ENCODE assay signal across 13 mouse cellular contexts in the genomic region with DNA sequence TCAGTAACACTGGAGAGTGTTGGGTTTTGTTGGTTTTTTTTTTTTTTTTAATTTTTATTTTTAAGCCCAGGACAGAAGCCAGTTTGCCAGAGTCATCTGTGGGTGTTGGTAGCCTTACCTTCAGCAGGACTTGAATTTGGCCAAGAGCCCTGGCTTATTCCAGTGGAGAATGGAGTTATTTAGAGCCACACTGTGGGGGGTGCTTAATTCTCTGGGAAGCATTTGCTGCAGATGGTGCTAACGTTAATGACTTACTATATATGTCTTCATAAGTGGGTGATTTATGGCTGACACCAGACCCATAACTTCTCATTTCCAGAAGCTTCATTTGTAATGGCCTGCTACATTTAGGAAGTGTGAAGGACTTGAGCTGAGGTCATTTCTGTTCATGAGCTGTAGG. TPM values are rescaled to one million over a fixed set of nuclear protein-coding genes. Genes with fewer than 3 reads are reported as not detected.
A peak's percentile ranks its signal among the peaks of the same experiment; 100 is the strongest.
DNase-seq lines count a peak whose midpoint lies in the region; ATAC-seq lines count a peak whose summit lies in the region.
"Had no signal": no experiment of that assay in that cellular context is flagged by ENCODE, and none has a peak within 500 bp of the region (broad histone marks: within the 10 kb centered on the region; RNA-seq: fewer than 3 reads in every experiment).

No protein-coding gene starts in this region.

- DNase-seq in layer of hippocampus, adult 9-11 months = peak; percentile 65
- DNase-seq in layer of hippocampus, postnatal 10 days (ENCODE audit: low spot score in 2 of 2) = no peak
- DNase-seq in right cerebral cortex, adult 2 months (ENCODE audit: low spot score in 2 of 2) = peak; percentile 49 to 60
- DNase-seq in right cerebral cortex, postnatal 4 days = no peak
- DNase-seq in cerebellum, postnatal 10 days = peak; percentile 59 to 62
- DNase-seq in telencephalon, adult 2 months (ENCODE audit: low read depth, low spot score) = peak; percentile 82
- DNase-seq: adrenal gland, postnatal 10 days; heart, postnatal 36 days had no signal

- no peak overlapping the region for H3K4me2 ChIP-seq in midbrain, embryonic 15.5 days
- H3K4me2 ChIP-seq: heart, embryonic 13.5 days had no signal

- no peaks in the 10 kb centered on the region for H3K27me3 ChIP-seq in midbrain, embryonic 15.5 days (replicated peaks)
- H3K27me3 ChIP-seq: heart, embryonic 13.5 days; megakaryocyte, embryonic 14.5 days had no signal

- no peak overlapping the region for H3K27ac ChIP-seq in midbrain, embryonic 15.5 days
- H3K27ac ChIP-seq: heart, embryonic 13.5 days; hindbrain, postnatal 0 days; liver, embryonic 14.5 days had no signal

- H3K36me3 ChIP-seq in midbrain, embryonic 15.5 days (replicated peaks) = no peaks in the 10 kb centered on the region
- H3K36me3 ChIP-seq: heart, embryonic 13.5 days had no signal

- no peak overlapping the region for H3K9ac ChIP-seq in midbrain, embryonic 15.5 days
- H3K9ac ChIP-seq: liver, embryonic 14.5 days had no signal

- no peak for ATAC-seq in midbrain, embryonic 15.5 days (replicated peaks)
- ATAC-seq: hindbrain, postnatal 0 days had no signal

- 62% methylated on average over 1 of the region's 1 CpGs for WGBS in midbrain, embryonic 15.5 days

- no peak overlapping the region for H3K4me3 ChIP-seq in midbrain, embryonic 15.5 days
- H3K4me3 ChIP-seq: heart, embryonic 13.5 days had no signal

- H3K4me1 ChIP-seq in midbrain, embryonic 15.5 days = peaks cover 15% of the 10 kb centered on the region

- no peaks in the 10 kb centered on the region for H3K9me3 ChIP-seq in midbrain, embryonic 15.5 days
- H3K9me3 ChIP-seq: heart, embryonic 13.5 days had no signal

RNA-seq across cellular contexts. Expression of a gene that starts 21.9 kb away (rescaled TPM):
- total RNA-seq in layer of hippocampus, postnatal 10 days (2021) = 10 to 100 TPM; 41.4 to 44.5 TPM
- polyA plus RNA-seq in midbrain, embryonic 15.5 days (2015; fragmentation: Nextera tagmentation; extraction: Ambion mirVana) = 92.6 and 97.2 TPM in 2 replicates

Comparison
In these comparisons a context has a peak if more than half of its experiments do, and no peak if none do; other contexts are left out.
1. DNase-seq: peak in layer of hippocampus, adult 9-11 months (single experiment), right cerebral cortex, adult 2 months (2 of 2), cerebellum, postnatal 10 days (2 of 2) and telencephalon, adult 2 months (single experiment); none in layer of hippocampus, postnatal 10 days (0 of 2) and right cerebral cortex, postnatal 4 days (single experiment).